Mouse (Mus musculus) liver, embryonic 15.5 days (tissue): ENCODE data around the gene Pdha1. TPM values are rescaled to one million over a fixed set of nuclear protein-coding genes. Genes with fewer than 3 reads are reported as not detected.

Experiments
- ATAC-seq: fragments of 200-750 bp; cut with Nextera tagmentation; 2 replicates; pipeline ENCODE4 v1.8.0; 2017; ENCODE audit warnings: moderate number of reproducible peaks, mild to moderate bottlenecking, moderate library complexity; ENCODE audit not compliant: insufficient read depth
- H3K27ac ChIP-seq: fragments of 300-500 bp; sonication (generic); replicated peaks from 2 replicates; pipeline ENCODE4 v1.5.1; 2015; ENCODE audit warnings: mild to moderate bottlenecking, inconsistent platforms
- H3K27me3 ChIP-seq: fragments of 300-500 bp; sonication (generic); 2 replicates; pipeline ENCODE4 v1.6.1; 2015; ENCODE audit warnings: mild to moderate bottlenecking, inconsistent platforms
- H3K36me3 ChIP-seq: fragments of 300-500 bp; sonication (generic); replicated peaks from 2 replicates; pipeline ENCODE4 v1.6.1; 2015; ENCODE audit warnings: moderate library complexity, mild to moderate bottlenecking, inconsistent platforms
- H3K4me1 ChIP-seq: fragments of 300-500 bp; sonication (generic); replicated peaks from 2 replicates; pipeline ENCODE4 v1.6.1; 2015; ENCODE audit warnings: inconsistent platforms
- H3K4me2 ChIP-seq: fragments of 300-500 bp; sonication (generic); 2 replicates; pipeline ENCODE4 v1.6.1; 2015; ENCODE audit warnings: moderate library complexity, mild to moderate bottlenecking, inconsistent platforms
- H3K4me3 ChIP-seq: fragments of 300-500 bp; sonication (generic); replicated peaks from 2 replicates; pipeline ENCODE4 v1.5.1; 2015; ENCODE audit warnings: mild to moderate bottlenecking, inconsistent platforms
- H3K9ac ChIP-seq: fragments of 300-500 bp; sonication (generic); 2 replicates; pipeline ENCODE4 v1.6.1; 2015; ENCODE audit warnings: moderate library complexity, mild to moderate bottlenecking, inconsistent platforms
- H3K9me3 ChIP-seq: fragments of 300-500 bp; sonication (generic); replicated peaks from 2 replicates; pipeline ENCODE4 v1.6.1; 2016; ENCODE audit warnings: inconsistent platforms
- WGBS: fragments of 180-500 bp; shearing (Covaris S2); methylation state at CpG from one replicate; pipeline ENCODE4 v1.1.7; 2015; ENCODE audit warnings: mixed read lengths; ENCODE audit not compliant: insufficient replicate concordance; 5-methylcytosine and 5-hydroxymethylcytosine counted together
- polyA plus RNA-seq: library from polyadenylated mRNA; unstranded; fragments of >200 nt; fragmentation: Nextera tagmentation; extraction: Ambion mirVana; gene quantifications from 2 replicates; pipeline ENCODE4 v1.2.1, GENCODE M21; 2015

Gene Pdha1
- polyA plus RNA-seq: 43.9 and 44.6 TPM in 2 replicates

DNA sequence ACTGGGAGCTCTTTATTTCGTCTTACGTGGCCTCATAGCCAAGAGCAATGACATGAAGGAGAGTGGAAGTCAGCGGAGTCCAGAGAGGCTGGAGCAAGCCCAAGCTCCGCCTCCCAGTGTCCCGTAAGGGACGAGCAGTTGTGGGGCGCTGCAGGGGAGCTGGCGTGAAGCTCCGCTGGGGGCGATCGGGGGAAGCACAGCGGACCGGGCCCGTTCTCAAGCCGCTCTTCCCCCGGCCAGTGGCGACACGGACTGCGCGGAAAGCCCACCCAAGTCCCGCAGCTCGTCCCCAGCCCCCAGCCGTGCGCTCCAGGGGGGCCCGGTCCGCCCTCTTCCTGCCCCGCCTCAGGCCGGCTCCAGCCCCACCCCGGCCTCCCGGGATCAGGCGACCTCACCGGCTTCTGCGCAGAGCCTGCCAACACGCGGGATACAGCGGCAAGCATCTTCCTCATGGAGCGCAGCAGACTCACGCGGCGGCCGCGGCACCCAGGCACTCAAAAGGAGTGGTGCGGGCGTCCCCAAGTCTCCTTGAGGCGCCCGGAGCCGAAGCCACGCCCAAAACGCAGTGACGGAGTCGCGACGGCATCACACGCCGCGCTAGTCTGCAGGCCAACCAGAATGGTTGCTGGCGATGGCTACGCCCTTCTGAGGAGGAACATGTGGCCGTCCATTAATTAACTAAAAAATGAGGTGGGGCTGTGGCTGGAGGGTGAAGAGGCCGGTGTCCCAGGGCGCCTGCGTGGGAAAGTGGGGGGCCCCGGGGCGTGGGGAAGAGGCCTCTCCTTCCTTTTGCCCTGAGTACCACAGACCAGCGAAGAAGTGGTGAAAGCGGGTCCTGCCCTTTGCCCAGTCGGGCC lies at the start of gene Pdha1:
Gene Pdha1 (minus strand): TSS at position 553 of the 857 bp plus-strand sequence.
- Histone ChIP-seq H3K36me3 (no peaks in the 10 kb centered on the region), H3K4me2 (peak within 1 kb of the TSS; percentile 72), H3K9me3 (no peaks in the 10 kb centered on the region), H3K4me1 (peaks cover 12% of the 10 kb centered on the region; the same call in 1 of the 2 replicates), H3K4me3 (peak within 1 kb of the TSS; percentile 71), H3K27ac (peak within 1 kb of the TSS; percentile 82), H3K9ac (peak within 1 kb of the TSS; percentile 68), H3K27me3 (no peaks in the 10 kb centered on the region)
- 21% methylated on average over 59 of the region's 67 CpGs for WGBS
- peak; percentile 98 for ATAC-seq

DNA sequence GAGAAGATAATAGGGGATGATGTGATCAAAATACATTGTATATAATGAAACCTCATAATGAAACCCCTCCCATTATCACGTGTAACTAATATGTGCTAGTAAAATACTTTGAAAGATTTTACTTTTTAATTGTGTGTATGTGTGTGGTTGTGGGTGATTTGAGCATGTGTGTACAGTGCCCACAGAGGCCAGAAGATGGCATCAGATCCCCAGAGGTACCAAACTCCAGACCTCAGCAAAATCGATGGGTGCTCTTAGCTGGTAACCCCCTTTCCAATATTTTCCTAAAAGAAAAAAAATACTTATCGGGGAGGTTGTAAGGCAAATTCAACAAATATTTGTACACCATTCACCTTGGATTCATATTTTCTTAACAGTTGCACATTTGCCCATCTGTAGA lies 40.8 kb upstream of the Pdha1 start:
- H3K4me2 ChIP-seq: no peak overlapping the region
- H3K9ac ChIP-seq: no peak overlapping the region
- H3K9me3 ChIP-seq: no peaks in the 10 kb centered on the region
- no peaks in the 10 kb centered on the region for H3K27me3 ChIP-seq
- WGBS: 42% methylated on average over 3 of the region's 3 CpGs
- H3K36me3 ChIP-seq: no peaks in the 10 kb centered on the region
- no peaks in the 10 kb centered on the region for H3K4me1 ChIP-seq
- H3K27ac ChIP-seq: no peak overlapping the region
- no peak for ATAC-seq
- H3K4me3 ChIP-seq: no peak overlapping the region

DNA sequence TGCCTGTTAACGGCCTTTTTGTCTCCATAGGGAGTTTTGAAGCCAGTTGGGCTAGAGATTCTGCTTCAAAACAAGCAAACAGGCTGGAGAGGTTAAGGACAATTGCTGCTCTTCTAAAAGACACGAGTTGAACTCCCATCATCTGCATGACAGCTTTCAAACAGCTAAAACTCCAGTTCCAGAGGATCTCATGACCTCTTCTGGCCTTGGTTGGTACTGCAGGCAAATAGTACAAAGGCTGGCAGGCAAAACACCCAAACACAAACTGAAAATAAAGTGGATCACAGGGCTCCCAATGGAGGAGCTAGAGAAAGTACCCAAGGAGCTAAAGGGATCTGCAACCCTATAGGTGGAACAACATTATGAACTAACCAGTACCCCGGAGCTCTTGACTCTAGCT lies 31.9 kb upstream of the Pdha1 start:
- no peaks in the 10 kb centered on the region for H3K9me3 ChIP-seq
- H3K4me2 ChIP-seq: no peak overlapping the region
- no peaks in the 10 kb centered on the region for H3K36me3 ChIP-seq
- H3K4me1 ChIP-seq: no peaks in the 10 kb centered on the region
- no peak for ATAC-seq
- no peaks in the 10 kb centered on the region for H3K27me3 ChIP-seq
- WGBS: 10% methylated on average over 3 of the region's 3 CpGs
- no peak overlapping the region for H3K4me3 ChIP-seq
- H3K9ac ChIP-seq: no peak overlapping the region
- no peak overlapping the region for H3K27ac ChIP-seq

- no peaks in the 10 kb centered on the region for H3K4me1 ChIP-seq
- H3K9ac ChIP-seq: no peak overlapping the region
- 31% methylated on average over 6 of the region's 6 CpGs for WGBS
- no peaks in the 10 kb centered on the region for H3K9me3 ChIP-seq
- no peak overlapping the region for H3K4me2 ChIP-seq
- no peak for ATAC-seq
- no peaks in the 10 kb centered on the region for H3K36me3 ChIP-seq
- no peaks in the 10 kb centered on the region for H3K27me3 ChIP-seq
- no peak overlapping the region for H3K27ac ChIP-seq
- no peak overlapping the region for H3K4me3 ChIP-seq
Measured at GRCm38 (mm10) chrX:160166246-160166985, 28.2 kb upstream of the Pdha1 start.

GRCm38 (mm10) chrX:160164259-160164658 lies 26.0 kb upstream of the Pdha1 start:
- H3K9ac ChIP-seq: no peak overlapping the region
- H3K27me3 ChIP-seq: no peaks in the 10 kb centered on the region
- no peak overlapping the region for H3K4me2 ChIP-seq
- H3K9me3 ChIP-seq: no peaks in the 10 kb centered on the region
- H3K27ac ChIP-seq: no peak overlapping the region
- no peak for ATAC-seq
- no peaks in the 10 kb centered on the region for H3K36me3 ChIP-seq
- 47% methylated on average over 3 of the region's 3 CpGs for WGBS
- H3K4me1 ChIP-seq: no peaks in the 10 kb centered on the region
- no peak overlapping the region for H3K4me3 ChIP-seq

DNA sequence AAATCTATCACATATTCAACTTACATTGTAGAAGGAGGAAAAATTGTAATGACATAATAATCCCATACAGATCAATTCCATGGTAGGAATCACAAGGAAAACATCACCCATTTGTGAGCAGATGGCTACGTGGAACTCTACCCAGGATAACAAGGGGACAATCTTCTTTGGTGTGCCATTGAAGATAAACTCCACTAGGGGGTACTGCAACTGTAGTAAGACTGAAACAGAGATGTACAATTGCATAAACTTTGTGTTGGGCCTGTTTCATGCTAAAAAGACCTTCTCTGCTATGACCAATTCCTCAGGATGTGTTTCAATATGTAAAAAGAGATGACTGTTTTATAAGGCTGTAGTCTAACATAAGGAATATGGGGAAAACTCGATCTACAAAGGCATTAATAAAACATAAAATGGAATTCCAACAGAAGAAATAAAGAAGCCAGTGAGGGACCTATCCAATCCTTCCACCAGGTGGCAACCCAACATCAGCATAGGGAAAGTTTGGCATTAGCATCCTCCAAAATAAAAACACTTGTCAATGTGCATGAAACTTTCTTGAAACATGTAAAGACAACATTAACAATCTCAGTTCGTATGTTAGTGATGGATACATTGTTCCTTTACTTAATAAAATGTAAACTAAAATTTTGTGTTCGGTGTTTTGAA lies 15.1 kb upstream of the Pdha1 start:
- H3K27ac ChIP-seq: no peak overlapping the region
- no peak for ATAC-seq
- 33% methylated on average over 4 of the region's 4 CpGs for WGBS
- no peak overlapping the region for H3K4me2 ChIP-seq
- H3K4me1 ChIP-seq: no peaks in the 10 kb centered on the region
- no peaks in the 10 kb centered on the region for H3K9me3 ChIP-seq
- H3K9ac ChIP-seq: no peak overlapping the region
- no peak overlapping the region for H3K4me3 ChIP-seq
- no peaks in the 10 kb centered on the region for H3K27me3 ChIP-seq
- H3K36me3 ChIP-seq: no peaks in the 10 kb centered on the region

GRCm38 (mm10) chrX:160148859-160149258 lies 10.6 kb upstream of the Pdha1 start:
- Histone ChIP-seq H3K27me3 (no peaks in the 10 kb centered on the region), H3K4me2 (no peak overlapping the region), H3K4me1 (no peaks in the 10 kb centered on the region), H3K27ac (no peak overlapping the region), H3K9ac (no peak overlapping the region), H3K4me3 (no peak overlapping the region), H3K36me3 (no peaks in the 10 kb centered on the region), H3K9me3 (no peaks in the 10 kb centered on the region)
- ATAC-seq: no peak
- WGBS: 64% methylated on average over 3 of the region's 3 CpGs

DNA sequence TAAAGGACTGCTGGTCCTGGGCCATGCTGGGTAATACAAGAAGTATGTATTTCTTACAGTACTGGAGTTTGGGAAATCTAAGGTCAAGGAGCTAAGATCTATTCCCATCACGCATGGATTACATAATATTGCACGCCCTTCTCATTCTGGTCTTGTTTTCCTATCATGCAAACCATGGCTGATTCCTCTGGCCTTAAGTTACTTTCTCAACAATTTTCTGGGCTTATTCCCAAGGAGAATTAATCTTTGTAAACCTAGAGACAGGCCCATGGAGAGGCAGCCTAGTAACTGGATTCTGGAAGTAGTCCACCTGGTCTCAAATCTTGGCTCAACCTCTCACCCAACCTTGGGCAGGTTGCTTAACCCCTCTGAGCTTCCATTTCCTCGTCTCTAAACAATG lies 9.2 kb upstream of the Pdha1 start:
- H3K9me3 ChIP-seq: no peaks in the 10 kb centered on the region
- no peaks in the 10 kb centered on the region for H3K4me1 ChIP-seq
- WGBS: 51% methylated on average over 3 of the region's 3 CpGs
- H3K27me3 ChIP-seq: no peaks in the 10 kb centered on the region
- H3K27ac ChIP-seq: no peak overlapping the region
- no peaks in the 10 kb centered on the region for H3K36me3 ChIP-seq
- no peak overlapping the region for H3K9ac ChIP-seq
- H3K4me2 ChIP-seq: no peak overlapping the region
- H3K4me3 ChIP-seq: no peak overlapping the region
- ATAC-seq: no peak

GRCm38 (mm10) chrX:160146806-160147205 lies 8.6 kb upstream of the Pdha1 start:
- 64% methylated on average over 4 of the region's 4 CpGs for WGBS
- no peak for ATAC-seq
- no peak overlapping the region for H3K27ac ChIP-seq
- no peak overlapping the region for H3K4me3 ChIP-seq
- H3K4me1 ChIP-seq: no peaks in the 10 kb centered on the region
- no peaks in the 10 kb centered on the region for H3K36me3 ChIP-seq
- H3K27me3 ChIP-seq: no peaks in the 10 kb centered on the region
- H3K4me2 ChIP-seq: no peak overlapping the region
- H3K9me3 ChIP-seq: no peaks in the 10 kb centered on the region
- H3K9ac ChIP-seq: no peak overlapping the region

- peak overlapping the region; percentile 72 for H3K4me2 ChIP-seq
- H3K9ac ChIP-seq: peak overlapping the region; percentile 68
- H3K9me3 ChIP-seq: no peaks in the 10 kb centered on the region
- H3K27ac ChIP-seq: peak overlapping the region; percentile 82; the same call in 1 of the 2 replicates
- ATAC-seq: no peak
- WGBS: 24% methylated on average over 18 of the region's 18 CpGs
- no peaks in the 10 kb centered on the region for H3K27me3 ChIP-seq
- peaks cover 12% of the 10 kb centered on the region; the same call in 1 of the 2 replicates for H3K4me1 ChIP-seq
- H3K36me3 ChIP-seq: no peaks in the 10 kb centered on the region
- H3K4me3 ChIP-seq: peak overlapping the region; percentile 71
Measured at GRCm38 (mm10) chrX:160137177-160137860, 894 bp downstream of the Pdha1 start.
